Mouse (Mus musculus): ENCODE data around the gene Ddr1. TPM values are rescaled to one million over a fixed set of nuclear protein-coding genes. Genes with fewer than 3 reads are reported as not detected.
A peak's percentile ranks its signal among the peaks of the same experiment; 100 is the strongest.

The Ddr1 gene
- total RNA-seq, 4 experiments from 2014 or later: 58.3 to 84.6 (median 74.1) TPM

GRCm38 (mm10) chr17:35636363-35636762 is 68.1 kb downstream of the Ddr1 start:
- no peak for DNase-seq (ENCODE audit: low spot score in 2 of 2)

GRCm38 (mm10) chr17:35635699-35636111 is 68.7 kb downstream of the Ddr1 start:
- DNase-seq (ENCODE audit: low spot score in 2 of 2): peak; percentile 74 to 84

DNA sequence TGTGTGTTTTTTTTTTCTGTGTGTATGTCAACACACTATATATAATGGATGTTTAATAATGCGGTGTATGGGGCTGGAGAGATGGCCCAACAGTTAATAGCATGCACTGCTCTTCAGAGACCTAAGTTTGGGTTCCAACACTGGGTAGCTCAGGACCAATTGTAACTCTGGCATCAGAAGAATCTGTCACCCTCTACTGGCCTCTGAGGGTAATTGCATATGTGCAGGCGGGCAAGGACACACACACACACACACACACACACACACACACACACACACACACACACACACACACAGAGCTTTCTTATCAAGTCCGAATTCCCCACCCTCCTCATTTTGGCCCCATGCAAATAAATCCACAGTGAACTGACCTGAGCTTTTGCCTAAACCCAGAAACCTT is 69.2 kb downstream of the Ddr1 start:
- no peak for DNase-seq (ENCODE audit: low spot score in 2 of 2)

GRCm38 (mm10) chr17:35633992-35634391 is 70.4 kb downstream of the Ddr1 start:
- DNase-seq (ENCODE audit: low spot score in 2 of 2): peak; percentile 42 to 58

Other genes starting within 250 kb of the Ddr1 start
- under 1 TPM in 3 of 4 experiments, not detected in 1; 0.12 to 0.64 (median 0.56) TPM for gene H2-Q10, start 234.5 kb downstream of the Ddr1 start, total RNA-seq (2022)
- under 1 TPM in 2 of 4 experiments, not detected in 2; 0.45 to 0.69 TPM for gene Pou5f1, start 198.6 kb downstream of the Ddr1 start, total RNA-seq (2022)
- 1 to 10 TPM; 4.5 to 6.2 (median 5.2) TPM for gene Tcf19, start 187.8 kb downstream of the Ddr1 start, total RNA-seq (2022)
- 10 to 100 TPM; 12.2 to 13.5 (median 12.9) TPM for gene Cchcr1, start 187.5 kb downstream of the Ddr1 start, total RNA-seq (2022)
- 1 to 10 TPM in 2 of 4 experiments, under 1 TPM in 1, not detected in 1; 0.96 to 2.2 (median 2.1) TPM for gene Psors1c2, start 171.4 kb downstream of the Ddr1 start, total RNA-seq (2022)
- under 1 TPM; 0.12 to 0.64 (median 0.37) TPM for gene Cdsn, start 152.5 kb downstream of the Ddr1 start, total RNA-seq (2022)
- not detected for gene 2300002M23Rik, start 137.2 kb downstream of the Ddr1 start, total RNA-seq (2022)
- gene Sfta2, start 103.1 kb downstream of the Ddr1 start, total RNA-seq (2022): not detected
- not detected for gene Gm9573, start 78.0 kb downstream of the Ddr1 start, total RNA-seq (2022)
- gene Mucl3, start 60.9 kb downstream of the Ddr1 start, total RNA-seq (2022): not detected
- gene Vars2, start 37.0 kb downstream of the Ddr1 start, total RNA-seq (2022): 10 to 100 TPM; 28.0 to 44.7 (median 35.4) TPM
- 10 to 100 TPM; 28.3 to 35.3 (median 33.2) TPM for gene Gtf2h4, start 30.9 kb downstream of the Ddr1 start, total RNA-seq (2022)
- gene Ier3, start 117.1 kb upstream of the Ddr1 start, total RNA-seq (2022): 10 to 100 TPM in 1 of 4 experiments, 1 to 10 TPM in 3; 4.9 to 11.0 (median 7.3) TPM
- gene Flot1, start 118.6 kb upstream of the Ddr1 start, total RNA-seq (2022): 100 to 1,000 TPM; 124 to 142 (median 137) TPM
- 100 to 1,000 TPM; 339 to 357 (median 343) TPM for gene Tubb5, start 133.7 kb upstream of the Ddr1 start, total RNA-seq (2022)
- gene Mdc1, start 136.9 kb upstream of the Ddr1 start, total RNA-seq (2022): 10 to 100 TPM; 16.9 to 20.1 (median 18.3) TPM
- gene Nrm, start 156.7 kb upstream of the Ddr1 start, total RNA-seq (2022): 1 to 10 TPM; 1.8 to 3.7 (median 1.9) TPM
- 10 to 100 TPM in 2 of 4 experiments, 1 to 10 TPM in 2; 6.5 to 19.5 (median 12.8) TPM for gene Ppp1r18, start 161.0 kb upstream of the Ddr1 start, total RNA-seq (2022)
- gene Dhx16, start 175.2 kb upstream of the Ddr1 start, total RNA-seq (2022): 10 to 100 TPM; 28.3 to 35.3 (median 31.4) TPM
- 10 to 100 TPM; 45.9 to 61.4 (median 50.0) TPM for gene 2310061I04Rik, start 192.8 kb upstream of the Ddr1 start, total RNA-seq (2022)
- gene Atat1, start 205.5 kb upstream of the Ddr1 start, total RNA-seq (2022): 10 to 100 TPM; 53.2 to 64.1 (median 60.0) TPM
- gene Mrps18b, start 211.8 kb upstream of the Ddr1 start, total RNA-seq (2022): 10 to 100 TPM; 39.0 to 57.9 (median 42.8) TPM
- gene Ppp1r10, start 211.8 kb upstream of the Ddr1 start, total RNA-seq (2022): 10 to 100 TPM; 71.6 to 79.8 (median 74.6) TPM

Measured in layer of hippocampus, adult 8-10 months (tissue).